Mouse (Mus musculus): ENCODE data around the gene Il17c. TPM values are rescaled to one million over a fixed set of nuclear protein-coding genes. Genes with fewer than 3 reads are reported as not detected.
A peak's percentile ranks its signal among the peaks of the same experiment; 100 is the strongest.

The Il17c gene
- polyA plus RNA-seq, 1 experiment: 0.11 TPM

- WGBS: 64% methylated on average over 3 of the region's 3 CpGs
- no peak overlapping the region for H3K27ac ChIP-seq (ENCODE audit: insufficient read depth, low read depth, low read length)
- H3K4me3 ChIP-seq (ENCODE audit: insufficient read depth, low read depth, low read length): no peak overlapping the region
- no peaks in the 10 kb centered on the region for H3K27me3 ChIP-seq (replicated peaks; ENCODE audit: control insufficient read depth, insufficient read depth, low read length)
- H3K36me3 ChIP-seq (ENCODE audit: control insufficient read depth, insufficient read depth, low read length): peaks cover 3% of the 10 kb centered on the region
- TF ChIP-seq POLR2A (IDR thresholded peaks at IDR 0.05; ENCODE audit: low read depth, low read length) (no peak), CTCF (conservative IDR thresholded peaks at IDR 0.05; ENCODE audit: insufficient read depth, insufficient read length, low read depth, low read length) (no peak)
- no peak for DNase-seq
- no peaks in the 10 kb centered on the region for H3K4me1 ChIP-seq (ENCODE audit: control insufficient read depth, insufficient read depth, low read length)
Observed at GRCm38 (mm10) chr8:122390758-122391157, 31.1 kb upstream of the Il17c start.

DNA sequence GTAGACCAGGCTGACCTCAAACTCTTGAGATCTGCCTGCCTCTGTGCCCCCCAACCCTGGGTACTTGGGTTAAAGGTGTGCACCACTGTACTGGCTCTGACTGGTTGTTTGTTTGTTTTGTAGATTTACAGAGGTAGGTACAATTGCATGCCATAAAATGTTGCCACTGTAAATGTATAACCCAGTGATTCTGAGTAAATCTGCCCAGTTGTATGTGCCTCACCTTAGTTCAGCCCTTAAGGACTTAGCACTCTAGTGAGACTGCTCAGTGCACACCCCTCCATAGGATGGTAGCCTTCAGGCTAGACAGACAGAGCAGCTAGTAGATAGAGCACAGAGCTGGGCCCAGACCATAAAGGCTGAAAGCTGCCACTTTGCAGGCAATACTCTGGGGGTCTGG is 28.1 kb upstream of the Il17c start:
- DNase-seq: no peak
- Histone ChIP-seq H3K27me3 (replicated peaks; ENCODE audit: control insufficient read depth, insufficient read depth, low read length) (no peaks in the 10 kb centered on the region), H3K36me3 (ENCODE audit: control insufficient read depth, insufficient read depth, low read length) (no peaks in the 10 kb centered on the region; the same call in none of the 2 replicates), H3K4me1 (ENCODE audit: control insufficient read depth, insufficient read depth, low read length) (no peaks in the 10 kb centered on the region), H3K27ac (ENCODE audit: insufficient read depth, low read depth, low read length) (no peak overlapping the region), H3K4me3 (ENCODE audit: insufficient read depth, low read depth, low read length) (no peak overlapping the region)
- no peak for TF ChIP-seq POLR2A (IDR thresholded peaks at IDR 0.05; ENCODE audit: low read depth, low read length)
- no peak for TF ChIP-seq CTCF (conservative IDR thresholded peaks at IDR 0.05; ENCODE audit: insufficient read depth, insufficient read length, low read depth, low read length)

DNA sequence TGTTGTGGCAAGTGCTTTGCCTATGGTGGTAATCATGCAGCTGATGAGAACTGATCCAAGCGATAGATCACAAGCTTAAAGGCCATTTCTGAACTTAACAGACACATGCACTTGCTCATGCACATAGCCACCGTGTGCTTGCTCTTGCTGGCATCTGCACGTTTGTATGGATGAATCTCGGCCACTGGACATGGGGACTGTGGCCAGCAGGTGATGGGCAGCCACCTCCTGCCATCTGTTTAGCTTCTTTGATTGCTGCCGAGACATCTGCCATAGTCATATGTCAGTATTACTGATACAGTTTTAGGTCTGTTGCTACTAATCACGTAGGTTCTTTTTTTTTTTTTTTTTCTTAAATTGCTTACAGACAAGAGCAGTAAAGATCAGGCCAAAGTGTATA is 26.5 kb upstream of the Il17c start:
- H3K27me3 ChIP-seq (replicated peaks; ENCODE audit: control insufficient read depth, insufficient read depth, low read length): no peaks in the 10 kb centered on the region
- no peak for DNase-seq
- peaks cover under 1% of the 10 kb centered on the region; the same call in 1 of the 2 replicates for H3K36me3 ChIP-seq (ENCODE audit: control insufficient read depth, insufficient read depth, low read length)
- 87% methylated on average over 6 of the region's 6 CpGs for WGBS
- no peak for TF ChIP-seq POLR2A (IDR thresholded peaks at IDR 0.05; ENCODE audit: low read depth, low read length)
- TF ChIP-seq CTCF (conservative IDR thresholded peaks at IDR 0.05; ENCODE audit: insufficient read depth, insufficient read length, low read depth, low read length): no peak
- H3K4me1 ChIP-seq (ENCODE audit: control insufficient read depth, insufficient read depth, low read length): no peaks in the 10 kb centered on the region
- no peak overlapping the region for H3K27ac ChIP-seq (ENCODE audit: insufficient read depth, low read depth, low read length)
- no peak overlapping the region for H3K4me3 ChIP-seq (ENCODE audit: insufficient read depth, low read depth, low read length)

DNA sequence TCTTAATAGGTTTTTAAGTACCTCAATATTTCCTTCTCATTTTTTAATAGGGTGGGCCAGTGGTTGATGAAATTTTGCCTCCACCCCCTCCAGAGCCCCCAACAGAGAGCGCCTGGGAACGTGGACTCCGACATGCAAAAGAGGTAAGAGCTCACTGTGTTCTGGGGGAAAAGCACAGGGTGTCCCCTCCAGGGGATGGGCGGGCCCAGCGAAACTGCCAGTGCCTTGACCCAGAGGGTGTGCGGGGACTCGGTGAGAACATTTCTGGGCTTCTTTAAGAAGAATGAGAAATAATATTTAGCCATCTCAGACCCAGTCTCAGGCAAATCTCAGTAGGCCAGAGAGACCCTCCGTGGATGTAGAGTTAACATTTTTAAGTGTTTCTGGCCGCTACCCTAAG is 23.6 kb upstream of the Il17c start:
- Histone ChIP-seq H3K27ac (ENCODE audit: insufficient read depth, low read depth, low read length) (no peak overlapping the region), H3K4me3 (ENCODE audit: insufficient read depth, low read depth, low read length) (no peak overlapping the region), H3K4me1 (ENCODE audit: control insufficient read depth, insufficient read depth, low read length) (no peaks in the 10 kb centered on the region), H3K36me3 (ENCODE audit: control insufficient read depth, insufficient read depth, low read length) (peaks cover 3% of the 10 kb centered on the region; the same call in 1 of the 2 replicates), H3K27me3 (replicated peaks; ENCODE audit: control insufficient read depth, insufficient read depth, low read length) (no peaks in the 10 kb centered on the region)
- no peak for DNase-seq
- WGBS: 95% methylated on average over 9 of the region's 9 CpGs
- TF ChIP-seq CTCF (conservative IDR thresholded peaks at IDR 0.05; ENCODE audit: insufficient read depth, insufficient read length, low read depth, low read length) (no peak), POLR2A (IDR thresholded peaks at IDR 0.05; ENCODE audit: low read depth, low read length) (no peak)

- peak; percentile 86 for DNase-seq
- WGBS: 54% methylated on average over 9 of the region's 9 CpGs
Observed at GRCm38 (mm10) chr8:122405146-122405805, 16.5 kb upstream of the Il17c start.

GRCm38 (mm10) chr8:122407678-122408077 is 14.1 kb upstream of the Il17c start:
- 86% methylated on average over 7 of the region's 7 CpGs for WGBS
- H3K27me3 ChIP-seq (replicated peaks; ENCODE audit: control insufficient read depth, insufficient read depth, low read length): no peaks in the 10 kb centered on the region
- H3K27ac ChIP-seq (ENCODE audit: insufficient read depth, low read depth, low read length): no peak overlapping the region
- no peak for DNase-seq
- peaks cover 4% of the 10 kb centered on the region; the same call in 1 of the 2 replicates for H3K4me1 ChIP-seq (ENCODE audit: control insufficient read depth, insufficient read depth, low read length)
- TF ChIP-seq POLR2A (IDR thresholded peaks at IDR 0.05; ENCODE audit: low read depth, low read length): no peak
- TF ChIP-seq CTCF (conservative IDR thresholded peaks at IDR 0.05; ENCODE audit: insufficient read depth, insufficient read length, low read depth, low read length): no peak
- peaks cover 5% of the 10 kb centered on the region for H3K36me3 ChIP-seq (ENCODE audit: control insufficient read depth, insufficient read depth, low read length)
- no peak overlapping the region for H3K4me3 ChIP-seq (ENCODE audit: insufficient read depth, low read depth, low read length)

More at GRCm38 (mm10) chr8:122405146-122405805, 16.5 kb upstream of the Il17c start:
- TF ChIP-seq POLR2A (IDR thresholded peaks at IDR 0.05; ENCODE audit: low read depth, low read length) (no peak), CTCF (conservative IDR thresholded peaks at IDR 0.05; ENCODE audit: insufficient read depth, insufficient read length, low read depth, low read length) (no peak)
- H3K4me3 ChIP-seq (ENCODE audit: insufficient read depth, low read depth, low read length): no peak overlapping the region
- H3K4me1 ChIP-seq (ENCODE audit: control insufficient read depth, insufficient read depth, low read length): peaks cover 4% of the 10 kb centered on the region; the same call in 1 of the 2 replicates
- H3K36me3 ChIP-seq (ENCODE audit: control insufficient read depth, insufficient read depth, low read length): peaks cover 7% of the 10 kb centered on the region; the same call in 1 of the 2 replicates
- H3K27me3 ChIP-seq (replicated peaks; ENCODE audit: control insufficient read depth, insufficient read depth, low read length): no peaks in the 10 kb centered on the region
- H3K27ac ChIP-seq (ENCODE audit: insufficient read depth, low read depth, low read length): no peak overlapping the region

DNA sequence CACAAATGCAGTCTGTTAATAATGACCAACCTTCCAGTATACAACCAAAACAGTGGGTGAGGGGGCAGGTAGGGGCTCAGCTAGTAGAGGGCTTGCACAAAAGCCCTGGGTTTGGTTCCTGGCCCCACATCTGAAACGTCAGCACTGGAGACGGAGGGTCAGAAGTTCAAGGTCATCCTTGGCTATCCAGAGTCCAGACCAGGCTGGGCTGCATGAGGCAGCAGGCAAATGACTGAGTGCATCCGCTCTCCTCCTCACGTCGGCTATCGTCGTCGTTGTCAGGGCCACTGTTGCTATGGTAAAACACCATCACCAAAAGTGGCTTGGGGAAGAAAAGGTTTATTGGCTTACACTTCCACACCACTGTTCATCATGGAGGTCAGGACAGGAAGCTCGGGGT is 7.5 kb upstream of the Il17c start:
- DNase-seq: no peak
- Histone ChIP-seq H3K4me1 (ENCODE audit: control insufficient read depth, insufficient read depth, low read length) (0 out of 2 replicates have a peak, but pooled peaks cover 3% of the 10 kb centered on the region), H3K27me3 (replicated peaks; ENCODE audit: control insufficient read depth, insufficient read depth, low read length) (no peaks in the 10 kb centered on the region), H3K4me3 (ENCODE audit: insufficient read depth, low read depth, low read length) (no peak overlapping the region), H3K36me3 (ENCODE audit: control insufficient read depth, insufficient read depth, low read length) (peaks cover 5% of the 10 kb centered on the region), H3K27ac (ENCODE audit: insufficient read depth, low read depth, low read length) (no peak overlapping the region)
- 81% methylated on average over 9 of the region's 9 CpGs for WGBS
- TF ChIP-seq CTCF (conservative IDR thresholded peaks at IDR 0.05; ENCODE audit: insufficient read depth, insufficient read length, low read depth, low read length) (no peak), POLR2A (IDR thresholded peaks at IDR 0.05; ENCODE audit: low read depth, low read length) (no peak)
